35 mouse cellular contexts compared by ENCODE assay signal in the genomic region with DNA sequence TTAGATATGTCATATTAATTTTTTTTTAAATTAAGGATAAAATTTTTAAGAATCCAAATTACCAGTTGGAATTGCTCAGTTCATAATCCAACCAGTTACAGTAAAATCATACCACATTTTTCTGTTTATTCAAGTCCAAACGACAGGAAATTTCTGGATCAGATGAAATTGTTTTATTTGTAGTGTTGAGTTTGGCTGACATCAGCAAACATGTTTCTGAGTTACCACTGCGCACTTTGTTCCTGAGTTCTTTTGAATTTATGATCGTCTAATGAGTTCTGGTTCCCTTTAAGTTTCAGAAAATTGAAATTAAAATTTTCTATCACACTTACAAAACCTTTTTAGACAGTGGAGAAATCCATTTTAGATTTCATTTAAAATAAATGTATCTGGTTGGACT.
"Had no signal": no experiment of that assay in that cellular context is flagged by ENCODE, and none has a peak within 500 bp of the region (broad histone marks: within the 10 kb centered on the region; RNA-seq: fewer than 3 reads in every experiment).

No protein-coding gene starts in this region.

- H3K27ac ChIP-seq: heart, embryonic 10.5 days; heart, embryonic 13.5 days; heart, embryonic 15.5 days; hindbrain, embryonic 10.5 days; hindbrain, embryonic 12.5 days; hindbrain, embryonic 13.5 days; hindbrain, embryonic 14.5 days; hindbrain, embryonic 15.5 days; hindbrain, postnatal 0 days; intestine, embryonic 15.5 days; kidney, embryonic 15.5 days; kidney, postnatal 0 days; layer of hippocampus, adult 2 months had no signal

- ATAC-seq: hindbrain, embryonic 16.5 days; hindbrain, postnatal 0 days; inflammation-experienced regulatory T-cells, adult 6 months; intestine, embryonic 15.5 days; intestine, embryonic 16.5 days; intestine, postnatal 0 days had no signal

- H3K9me3 ChIP-seq: heart, embryonic 10.5 days; heart, embryonic 15.5 days; hindbrain, embryonic 12.5 days; hindbrain, embryonic 13.5 days; hindbrain, embryonic 15.5 days; intestine, embryonic 15.5 days; kidney, embryonic 15.5 days had no signal

- H3K4me2 ChIP-seq: heart, embryonic 11.5 days; heart, embryonic 12.5 days; heart, embryonic 13.5 days; heart, embryonic 15.5 days; hindbrain, embryonic 12.5 days; hindbrain, embryonic 13.5 days; hindbrain, embryonic 14.5 days; hindbrain, embryonic 15.5 days; intestine, embryonic 15.5 days; kidney, embryonic 15.5 days had no signal

- DNase-seq: heart, postnatal 10 days; heart, postnatal 14 days; heart, postnatal 36 days; heart, postnatal 4 days; kidney, adult 11 months; kidney, adult 18-20 months; kidney, adult 2 months; kidney, adult 8-10 months; kidney, adult 9 months; kidney, postnatal 10 days; kidney, postnatal 14 days; kidney, postnatal 25 days; kidney, postnatal 36 days; kidney, postnatal 4 days; layer of hippocampus, adult 9-11 months; layer of hippocampus, postnatal 36 days had no signal

- H3K4me3 ChIP-seq: heart, embryonic 10.5 days; heart, embryonic 12.5 days; heart, embryonic 13.5 days; heart, embryonic 15.5 days; hindbrain, embryonic 10.5 days; hindbrain, embryonic 12.5 days; hindbrain, embryonic 13.5 days; hindbrain, embryonic 15.5 days; intestine, embryonic 15.5 days; kidney, embryonic 15.5 days; layer of hippocampus, adult 2 months had no signal

- H3K9ac ChIP-seq: heart, embryonic 12.5 days; heart, embryonic 13.5 days; heart, embryonic 15.5 days; hindbrain, embryonic 12.5 days; hindbrain, embryonic 13.5 days; hindbrain, embryonic 14.5 days; hindbrain, embryonic 15.5 days; intestine, embryonic 15.5 days; kidney, embryonic 15.5 days had no signal

- H3K4me1 ChIP-seq: intestine, embryonic 15.5 days; kidney, embryonic 15.5 days had no signal

- H3K27me3 ChIP-seq: heart, embryonic 12.5 days; heart, embryonic 13.5 days; heart, embryonic 15.5 days; hindbrain, embryonic 12.5 days; hindbrain, embryonic 13.5 days; hindbrain, embryonic 15.5 days; intestine, embryonic 15.5 days; kidney, embryonic 15.5 days had no signal

- H3K36me3 ChIP-seq: heart, embryonic 10.5 days; hindbrain, embryonic 10.5 days; hindbrain, embryonic 12.5 days; hindbrain, embryonic 13.5 days; hindbrain, embryonic 15.5 days; intestine, embryonic 15.5 days had no signal
